Mouse (Mus musculus) olfactory bulb, adult 2 months (tissue): Measurements from ENCODE around the gene Ctsw. TPM values are rescaled to one million over a fixed set of nuclear protein-coding genes. Genes with fewer than 3 reads are reported as not detected.
A peak's percentile ranks its signal among the peaks of the same experiment; 100 is the strongest.

Experiments used
- H3K27ac ChIP-seq: fragments of 200-500 bp; 2 replicates; pipeline ENCODE4 v1.5.1; 2012; ENCODE audit warnings: low read depth, low read length; ENCODE audit not compliant: insufficient read depth
- H3K4me1 ChIP-seq: fragments of 200-500 bp; 2 replicates; pipeline ENCODE4 v1.6.1; 2012; ENCODE audit warnings: low read length; ENCODE audit not compliant: control insufficient read depth, insufficient read depth
- H3K4me3 ChIP-seq: fragments of 200-500 bp; 2 replicates; pipeline ENCODE4 v1.5.1; 2012; ENCODE audit warnings: mild to moderate bottlenecking, low read depth, low read length, moderate library complexity; ENCODE audit not compliant: insufficient read depth
- CTCF ChIP-seq: fragments of 200-500 bp; IDR thresholded peaks from 2 replicates; pipeline ENCODE4 v1.5.1; 2012; ENCODE audit warnings: low read depth, mild to moderate bottlenecking, low read length, moderate library complexity; ENCODE audit not compliant: insufficient read depth
- POLR2A ChIP-seq: fragments of 200-500 bp; IDR thresholded peaks from 2 replicates; pipeline ENCODE4 v1.6.1; 2012; ENCODE audit warnings: mild to moderate bottlenecking, low read depth, low read length, moderate library complexity; ENCODE audit not compliant: insufficient read depth
- WGBS: fragments of 180-500 bp; shearing (Covaris S2); methylation state at CpG from one replicate; pipeline ENCODE4 v1.1.7; 2018; 5-methylcytosine and 5-hydroxymethylcytosine counted together
- polyA plus RNA-seq: library from polyadenylated mRNA; stranded (reverse); fragments of >200 nt; gene quantifications from 2 replicates; pipeline ENCODE4 v1.2.4, GENCODE M21; 2012; ENCODE audit warnings: low replicate concordance; ENCODE audit not compliant: missing spikeins, insufficient read depth, insufficient read length

Gene Ctsw
- polyA plus RNA-seq, 1 experiment = not detected

DNA sequence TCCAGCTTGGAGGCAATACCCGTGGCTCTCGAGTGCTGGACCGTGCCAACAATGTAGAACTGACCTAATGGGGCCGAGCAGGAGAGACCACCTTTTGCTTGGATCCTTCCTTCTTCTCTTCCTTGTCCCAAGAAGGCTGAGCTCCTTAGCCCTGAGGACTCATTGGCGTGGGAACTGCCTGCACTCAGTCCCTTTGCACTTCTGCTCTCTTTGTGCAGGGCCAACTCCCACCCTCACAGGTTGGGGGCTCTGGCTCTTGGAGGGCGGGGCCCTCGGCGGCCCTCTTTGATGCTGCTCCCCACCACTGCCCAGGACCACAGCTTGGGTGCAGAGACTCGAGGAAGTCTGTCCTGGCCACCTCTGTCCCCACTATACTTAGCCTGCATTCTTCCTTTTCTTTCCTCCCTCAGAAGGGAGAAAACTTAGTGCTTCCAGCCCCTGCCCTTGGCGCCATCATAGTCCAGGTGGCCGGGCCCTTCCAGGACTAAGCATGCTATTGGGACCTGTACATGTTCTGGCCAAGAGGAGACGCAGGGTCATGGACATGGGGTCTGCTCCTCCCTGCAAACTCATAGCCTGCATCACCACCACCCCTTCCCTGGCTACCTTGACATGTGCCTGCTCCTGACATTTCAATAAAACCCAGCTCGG, 41.5 kb downstream of the Ctsw start:
- TF ChIP-seq CTCF (no peak), POLR2A (no peak)
- Histone ChIP-seq H3K27ac (no peak overlapping the region), H3K4me3 (no peak overlapping the region), H3K4me1 (peaks cover 42% of the 10 kb centered on the region)
- WGBS = 91% methylated on average over 13 of the region's 13 CpGs

DNA sequence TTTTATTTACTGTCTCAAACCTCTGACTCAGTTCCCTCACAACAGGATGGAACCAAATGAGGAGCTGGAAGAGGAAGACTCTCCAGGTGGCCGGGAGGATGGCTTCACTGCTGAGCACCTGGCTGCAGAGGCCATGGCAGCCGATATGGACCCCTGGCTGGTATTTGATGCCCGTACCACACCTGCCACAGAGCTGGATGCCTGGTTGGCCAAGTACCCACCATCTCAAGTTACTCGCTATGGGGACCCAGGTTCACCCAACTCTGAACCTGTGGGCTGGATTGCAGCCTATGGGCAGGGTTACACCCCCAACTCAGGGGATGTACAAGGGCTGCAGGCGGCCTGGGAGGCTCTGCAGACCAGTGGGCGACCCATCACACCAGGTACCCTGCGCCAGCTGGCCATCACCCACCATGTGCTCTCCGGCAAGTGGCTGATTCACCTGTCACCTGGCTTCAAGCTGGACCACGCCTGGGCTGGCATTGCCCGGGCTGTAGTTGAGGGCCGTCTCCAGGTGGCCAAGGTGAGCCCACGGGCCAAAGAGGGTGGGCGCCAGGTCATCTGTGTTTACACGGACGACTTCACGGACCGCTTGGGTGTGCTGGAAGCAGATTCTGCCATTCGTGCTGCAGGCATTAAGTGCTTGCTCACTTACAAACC, 42.3 kb downstream of the Ctsw start:
- H3K27ac ChIP-seq = no peak overlapping the region; the same call in 1 of the 2 replicates
- peak overlapping the region; percentile 99 for H3K4me3 ChIP-seq
- WGBS = 84% methylated on average over 18 of the region's 18 CpGs
- no peak for TF ChIP-seq CTCF
- H3K4me1 ChIP-seq = peaks cover 42% of the 10 kb centered on the region

DNA sequence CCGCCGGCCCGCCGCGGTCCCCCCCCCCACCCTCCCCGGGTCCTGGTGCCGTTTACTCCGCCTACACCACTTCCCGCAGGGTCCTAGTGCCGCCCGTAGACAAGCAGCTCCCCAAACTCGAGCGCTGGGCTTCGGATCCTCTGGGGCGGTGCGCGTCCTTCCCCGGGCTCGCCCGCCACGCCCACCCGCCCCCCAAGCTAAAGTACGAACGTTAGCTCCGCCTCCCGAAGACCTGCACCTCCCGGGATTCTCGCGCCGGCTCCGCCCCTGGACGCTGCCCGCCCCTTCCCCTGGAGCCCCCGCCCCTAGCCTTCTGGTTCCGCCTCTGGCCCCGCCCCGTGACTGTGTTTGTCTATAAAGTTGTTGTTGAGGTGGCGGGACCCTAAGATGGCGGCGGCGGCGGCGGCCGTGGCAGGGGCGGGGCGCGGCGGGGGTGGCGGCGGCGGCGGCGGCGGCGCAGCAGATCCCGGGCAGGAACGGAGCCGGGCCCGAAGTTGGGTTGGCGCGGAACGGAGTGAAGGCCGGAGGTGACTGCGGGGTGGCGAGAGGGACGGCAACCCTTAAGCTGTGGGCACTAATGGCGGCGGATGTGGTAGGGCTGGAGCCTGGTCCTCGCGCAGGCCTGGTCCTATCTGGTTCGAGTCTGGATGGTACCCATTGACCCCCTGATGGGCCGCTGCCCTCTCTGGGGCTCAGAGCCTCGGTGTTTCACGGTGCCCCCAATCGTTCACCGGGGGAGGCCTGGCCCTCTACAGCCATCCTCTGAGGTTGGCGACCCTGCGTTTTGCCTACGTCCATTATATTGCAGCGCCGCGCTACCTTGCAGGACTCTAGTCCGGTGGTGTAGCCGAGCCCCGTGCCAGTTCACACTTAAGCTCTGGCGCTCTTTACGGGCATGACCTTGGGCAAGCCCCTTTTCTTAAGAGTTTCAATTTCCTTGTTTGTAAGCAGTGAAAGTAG, 43.2 kb downstream of the Ctsw start, which contains the start of the genes Drap1 and AI837181:
Gene Drap1, minus strand, starts transcription at position 198 of the 960 bp plus-strand sequence.
Gene AI837181, plus strand, starts transcription at position 363 of the 960 bp plus-strand sequence.
- whole genome bisulfite sequencing = 1% methylated on average over 80 of the region's 87 CpGs
- Histone ChIP-seq H3K4me3 (peak within 1 kb of the TSS; percentile 99), H3K27ac (peak within 1 kb of the TSS; percentile 93), H3K4me1 (peaks cover 42% of the 10 kb centered on the region)
- TF ChIP-seq CTCF (no peak), POLR2A (peak; percentile 34; the same call in 1 of the 2 replicates)

DNA sequence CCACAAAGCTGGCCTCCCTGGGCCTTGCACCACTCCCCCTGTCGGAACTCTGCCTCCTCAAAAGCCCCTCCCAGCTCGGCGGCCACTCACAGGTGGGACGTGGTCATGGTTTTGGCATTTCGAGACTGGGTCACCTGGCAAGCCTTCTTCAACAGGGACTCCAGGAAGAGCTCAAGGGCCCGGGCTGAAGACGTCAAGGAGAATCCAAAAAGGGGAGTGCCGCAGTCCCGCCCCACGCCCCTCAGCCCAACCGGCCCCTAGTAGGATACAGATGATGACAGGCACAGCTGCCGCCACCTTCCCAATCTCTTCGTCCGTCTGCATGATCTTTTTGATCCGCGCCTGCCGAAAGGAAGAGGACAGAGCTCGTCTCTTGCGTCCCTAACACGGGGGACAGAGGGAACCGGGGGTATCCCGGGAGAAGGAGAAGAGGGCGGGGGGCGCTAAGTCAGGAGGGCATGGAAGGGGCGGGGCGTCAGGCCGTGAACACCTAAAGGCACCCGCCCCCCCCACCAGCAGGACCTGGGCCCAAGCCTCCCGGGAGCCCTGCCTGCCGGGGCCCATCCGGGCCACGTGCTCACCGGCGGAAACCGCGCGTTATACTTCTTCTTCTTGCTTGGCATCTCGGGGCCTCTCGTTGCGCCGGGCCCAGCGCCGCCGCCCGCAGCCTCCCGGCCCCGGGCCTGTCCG, 44.1 kb downstream of the Ctsw start:
- Histone ChIP-seq H3K27ac (0 out of 2 replicates have a peak overlapping the region, but pooled peaks have one; percentile 27), H3K4me3 (peak overlapping the region; percentile 90), H3K4me1 (peaks cover 36% of the 10 kb centered on the region)
- 0 out of 2 replicates have a peak, but pooled peaks have one; percentile 9 for TF ChIP-seq POLR2A
- no peak for TF ChIP-seq CTCF
- 2% methylated on average over 43 of the region's 48 CpGs for WGBS

DNA sequence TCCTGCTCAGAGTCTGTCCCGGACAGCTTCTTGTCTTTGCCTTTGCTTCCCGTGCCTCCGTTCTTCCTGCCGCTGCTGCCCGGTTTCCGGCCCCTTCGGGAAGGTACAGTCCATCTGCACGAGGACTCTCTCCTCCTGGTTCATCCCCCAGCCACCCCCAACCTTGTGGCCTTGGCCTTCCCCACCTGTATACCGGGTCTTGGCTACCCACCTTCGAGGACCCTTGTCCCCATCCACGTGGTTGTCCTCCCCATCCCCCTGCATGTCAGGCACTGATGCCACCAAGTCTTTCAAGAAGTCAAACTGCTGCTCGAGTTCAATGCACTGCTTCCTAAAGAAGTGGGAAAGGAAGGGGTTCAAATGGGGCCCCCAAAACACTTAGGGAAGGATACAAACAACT, 44.7 kb downstream of the Ctsw start:
- 61% methylated on average over 12 of the region's 12 CpGs for WGBS
- Histone ChIP-seq H3K4me1 (peaks cover 36% of the 10 kb centered on the region), H3K27ac (no peak overlapping the region), H3K4me3 (peak overlapping the region; percentile 90)
- TF ChIP-seq CTCF (no peak), POLR2A (no peak)

DNA sequence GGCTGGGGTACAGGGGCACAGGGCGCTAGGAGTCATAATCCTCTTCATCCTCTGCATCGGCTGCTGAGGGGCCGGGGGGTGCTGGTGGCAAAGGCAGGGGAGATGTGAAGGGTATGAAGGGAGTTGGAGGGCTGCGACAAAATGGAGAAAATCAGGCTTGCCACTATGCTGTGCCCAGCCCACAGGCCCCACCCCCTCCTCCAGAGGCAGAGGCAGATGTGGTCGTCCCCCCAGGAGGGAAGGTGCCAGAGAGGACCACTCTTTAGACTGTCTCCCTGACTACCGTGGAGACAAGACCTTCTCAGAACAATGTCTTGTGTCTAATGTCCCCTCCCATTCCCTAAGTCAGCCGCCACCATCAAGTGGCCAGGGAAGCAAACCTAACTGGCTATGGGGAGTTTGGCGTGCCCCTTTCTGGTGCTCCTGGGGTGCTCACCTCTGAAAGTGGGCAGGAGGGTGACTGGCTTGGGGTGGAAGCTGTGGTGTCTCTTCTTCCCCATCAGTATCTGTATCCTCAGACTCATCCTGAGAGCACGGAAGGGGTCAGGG, 45.3 kb downstream of the Ctsw start:
- no peak for TF ChIP-seq POLR2A
- 70% methylated on average over 9 of the region's 9 CpGs for WGBS
- Histone ChIP-seq H3K4me3 (no peak overlapping the region), H3K27ac (no peak overlapping the region), H3K4me1 (peaks cover 36% of the 10 kb centered on the region)

DNA sequence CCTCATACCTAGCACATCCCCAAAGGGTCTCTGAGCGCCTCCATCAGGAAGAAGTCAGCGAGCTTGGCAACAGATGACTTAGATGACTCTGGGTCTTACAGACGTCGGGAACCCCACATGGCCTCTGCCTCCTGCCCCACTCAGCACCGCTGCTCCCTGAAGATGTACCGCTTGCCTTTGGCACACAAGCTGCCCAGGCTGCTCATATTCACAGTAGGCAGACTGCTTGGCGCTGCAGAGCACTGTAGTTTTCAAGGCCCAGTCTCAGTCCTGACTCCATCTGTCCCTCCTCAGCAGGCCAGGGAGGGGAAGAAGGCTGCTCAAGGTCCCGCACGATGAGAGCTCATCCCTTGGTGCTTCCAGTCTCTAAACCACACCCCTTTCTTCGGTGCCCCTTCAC, 46.0 kb downstream of the Ctsw start:
- no peak for TF ChIP-seq POLR2A
- no peak for TF ChIP-seq CTCF
- Histone ChIP-seq H3K4me3 (no peak overlapping the region), H3K27ac (no peak overlapping the region), H3K4me1 (peaks cover 36% of the 10 kb centered on the region)
- 75% methylated on average over 10 of the region's 10 CpGs for WGBS

DNA sequence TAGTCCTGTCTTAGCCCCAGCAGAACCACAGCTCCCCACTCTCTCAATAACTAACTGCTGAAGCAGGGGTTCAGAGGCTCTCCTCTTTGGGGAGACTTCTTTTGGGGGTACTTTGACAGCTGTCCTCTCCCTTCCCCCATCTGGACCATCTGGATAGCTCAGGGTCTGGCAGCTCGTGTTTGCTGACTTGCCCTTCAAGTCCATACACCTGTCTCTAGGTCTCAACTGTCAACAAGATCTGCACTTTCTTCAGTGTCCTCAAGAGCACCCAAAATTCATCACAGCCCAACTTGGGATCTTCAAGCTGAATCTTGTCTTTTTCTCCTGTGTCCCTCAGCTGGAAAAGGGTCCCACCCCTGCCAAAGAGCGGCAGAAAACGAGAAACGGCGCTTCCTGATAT, 46.5 kb downstream of the Ctsw start:
- peaks cover 31% of the 10 kb centered on the region for H3K4me1 ChIP-seq
- TF ChIP-seq POLR2A = no peak
- TF ChIP-seq CTCF = no peak
- 77% methylated on average over 5 of the region's 5 CpGs for WGBS
- no peak overlapping the region for H3K4me3 ChIP-seq
- no peak overlapping the region for H3K27ac ChIP-seq
